8 mouse cellular contexts compared by ENCODE assay signal in genomic region chr9:37932519-37932918, GRCm38 (mm10). TPM values are rescaled to one million over a fixed set of nuclear protein-coding genes. Genes with fewer than 3 reads are reported as not detected.
DNase-seq lines count a peak whose midpoint lies in the region; TF ChIP-seq lines count a peak whose summit lies in the region.
"Had no signal": no experiment of that assay in that cellular context is flagged by ENCODE, and none has a peak within 500 bp of the region (broad histone marks: within the 10 kb centered on the region; RNA-seq: fewer than 3 reads in every experiment).

No protein-coding gene starts in this region.

- no peak overlapping the region for H3K4me3 ChIP-seq in bone marrow, adult 2 months (replicated peaks; ENCODE audit: control insufficient read depth, low read depth, low read length)
- H3K4me3 ChIP-seq in embryonic fibroblast, embryonic 13.5 days (ENCODE audit: insufficient read depth, low read length), result no peak overlapping the region
- no peak overlapping the region for H3K4me3 ChIP-seq in hindbrain, embryonic 10.5 days

- H3K36me3 ChIP-seq in hindbrain, embryonic 10.5 days, result no peaks in the 10 kb centered on the region

- no peaks in the 10 kb centered on the region for H3K27me3 ChIP-seq in hindbrain, embryonic 10.5 days (ENCODE audit: insufficient read depth, poor library complexity, severe bottlenecking)

- no peaks in the 10 kb centered on the region for H3K9me3 ChIP-seq in hindbrain, embryonic 10.5 days

- peak; percentile 30 for DNase-seq in MN1 (ENCODE audit: low spot score)
- DNase-seq in hindbrain, embryonic 10.5 days (ENCODE audit: low spot score), result peak; percentile 45
- DNase-seq in layer of hippocampus, adult 18-20 months (ENCODE audit: low spot score in 2 of 2), result peak; percentile 50 to 89
- DNase-seq in lung, postnatal 25 days (ENCODE audit: low spot score), result peak; percentile 23
- peak; percentile 81 to 88 for DNase-seq in right cerebral cortex, adult 2 months (ENCODE audit: low spot score in 2 of 2)

- no peaks in the 10 kb centered on the region for H3K4me1 ChIP-seq in bone marrow, adult 2 months (ENCODE audit: control insufficient read depth, insufficient read depth, low read length)
- H3K4me1 ChIP-seq in embryonic fibroblast, embryonic 13.5 days (ENCODE audit: control insufficient read depth, insufficient read depth, low read length), result no peaks in the 10 kb centered on the region
- no peaks in the 10 kb centered on the region for H3K4me1 ChIP-seq in hindbrain, embryonic 10.5 days (replicated peaks)

- 2% methylated on average over 11 of the region's 11 CpGs for WGBS in bone marrow, adult 2 months
- 6% methylated on average over 11 of the region's 11 CpGs for WGBS in hindbrain, embryonic 10.5 days

- H3K27ac ChIP-seq in bone marrow, adult 2 months (ENCODE audit: control insufficient read depth, insufficient read depth, low read depth, low read length, poor library complexity), result no peak overlapping the region
- H3K27ac ChIP-seq in embryonic fibroblast, embryonic 13.5 days (ENCODE audit: insufficient read depth, low read length), result no peak overlapping the region
- no peak overlapping the region for H3K27ac ChIP-seq in hindbrain, embryonic 10.5 days

- peak; percentile 24 for TF ChIP-seq CTCF in bone marrow, adult 2 months (IDR thresholded peaks at IDR 0.05; ENCODE audit: control insufficient read depth, insufficient read depth, low read length)
- 0 out of 2 replicates have a peak, but pooled peaks have one; percentile 9 for TF ChIP-seq CTCF in embryonic fibroblast, embryonic 13.5 days (IDR thresholded peaks at IDR 0.05; ENCODE audit: borderline replicate concordance, insufficient read depth, low read length)

- no peak for TF ChIP-seq POLR2A in bone marrow, adult 2 months (IDR thresholded peaks at IDR 0.05; ENCODE audit: borderline replicate concordance, control insufficient read depth, low read depth, low read length)
- TF ChIP-seq POLR2A in embryonic fibroblast, embryonic 13.5 days (IDR thresholded peaks at IDR 0.05; ENCODE audit: low read depth, low read length), result no peak

RNA-seq across cellular contexts. Expression of gene Olfr878, which starts 14.9 kb away (rescaled TPM):
- polyA plus RNA-seq in bone marrow, adult 2 months (2011; ENCODE audit: insufficient read depth, insufficient read length, low replicate concordance, missing spikeins), result not detected in 2 replicates
- not detected in 2 replicates for polyA plus RNA-seq in embryonic fibroblast, embryonic 13.5 days (2011; ENCODE audit: insufficient read length, low read depth, missing spikeins)
- not detected in 2 replicates for polyA plus RNA-seq in hindbrain, embryonic 10.5 days (2016; fragmentation: Nextera tagmentation; extraction: Ambion mirVana)
- total RNA-seq in layer of hippocampus, adult 18-20 months (2021), result not detected
- polyA plus RNA-seq: lung, embryonic 16.5 days had no signal

RNA-seq across cellular contexts. Expression of gene Olfr145, which starts 36.0 kb away (rescaled TPM):
- polyA plus RNA-seq in bone marrow, adult 2 months (2011; ENCODE audit: insufficient read depth, insufficient read length, low replicate concordance, missing spikeins), result not detected in 2 replicates
- polyA plus RNA-seq in embryonic fibroblast, embryonic 13.5 days (2011; ENCODE audit: insufficient read length, low read depth, missing spikeins), result not detected in 2 replicates
- not detected in 2 replicates for polyA plus RNA-seq in hindbrain, embryonic 10.5 days (2016; fragmentation: Nextera tagmentation; extraction: Ambion mirVana)
- total RNA-seq in layer of hippocampus, adult 18-20 months (2021), result not detected
- polyA plus RNA-seq: lung, embryonic 16.5 days had no signal

RNA-seq across cellular contexts. Expression of gene Olfr881, which starts 59.1 kb away (rescaled TPM):
- polyA plus RNA-seq in bone marrow, adult 2 months (2011; ENCODE audit: insufficient read depth, insufficient read length, low replicate concordance, missing spikeins), result 0.35 TPM in 1 of 2 replicates, not detected in the other
- not detected in 2 replicates for polyA plus RNA-seq in embryonic fibroblast, embryonic 13.5 days (2011; ENCODE audit: insufficient read length, low read depth, missing spikeins)
- not detected in 2 replicates for polyA plus RNA-seq in hindbrain, embryonic 10.5 days (2016; fragmentation: Nextera tagmentation; extraction: Ambion mirVana)
- not detected for total RNA-seq in layer of hippocampus, adult 18-20 months (2021)
- polyA plus RNA-seq: lung, embryonic 16.5 days had no signal

Comparison
In these comparisons a context has a peak if more than half of its experiments do, and no peak if none do; other contexts are left out.
1. DNase-seq: peak in every context shown above with its lines; median percentile 84 in right cerebral cortex, adult 2 months; 70 in layer of hippocampus, adult 18-20 months; 45 in hindbrain, embryonic 10.5 days; 30 in MN1; 23 in lung, postnatal 25 days.